Mouse (Mus musculus) liver, embryonic 14.5 days (tissue): ENCODE measurements around the gene Gpc6.

Experiments used
- CTCF ChIP-seq: IDR thresholded peaks from 2 replicates; pipeline ENCODE4 v1.5.1; 2016; ENCODE audit warnings: antibody characterized with exemption, low read depth, control low read depth
- EP300 ChIP-seq: IDR thresholded peaks from 2 replicates; pipeline ENCODE4 v1.6.1; 2016; ENCODE audit warnings: antibody characterized with exemption, low read depth

DNA sequence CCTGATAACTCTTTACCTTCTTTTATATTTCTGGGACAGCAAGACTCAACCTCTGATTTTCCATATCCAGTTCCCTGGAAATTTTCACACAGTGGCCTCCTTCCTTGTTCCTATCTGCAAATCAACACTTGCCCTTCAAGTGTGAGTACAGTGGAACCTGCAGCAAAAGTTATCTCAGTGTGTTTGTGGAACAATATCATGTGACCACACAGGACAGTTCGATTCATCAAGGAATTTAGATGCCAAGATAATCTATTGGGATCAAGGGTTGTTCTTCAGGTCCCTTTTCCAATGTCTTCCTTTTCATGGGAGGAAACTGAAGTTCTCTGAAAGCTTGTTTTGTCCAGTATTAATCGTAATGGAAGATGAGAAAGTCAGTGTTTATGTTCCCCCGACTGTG, 891.6 kb downstream of the Gpc6 start:
- TF ChIP-seq EP300 (no peak), CTCF (no peak)
